Mouse (Mus musculus): ENCODE data around the gene Peli2. TPM values are rescaled to one million over a fixed set of nuclear protein-coding genes. Genes with fewer than 3 reads are reported as not detected.

The Peli2 gene
- polyA plus RNA-seq, 1 experiment from 2014 or later: 5.2 TPM

DNA sequence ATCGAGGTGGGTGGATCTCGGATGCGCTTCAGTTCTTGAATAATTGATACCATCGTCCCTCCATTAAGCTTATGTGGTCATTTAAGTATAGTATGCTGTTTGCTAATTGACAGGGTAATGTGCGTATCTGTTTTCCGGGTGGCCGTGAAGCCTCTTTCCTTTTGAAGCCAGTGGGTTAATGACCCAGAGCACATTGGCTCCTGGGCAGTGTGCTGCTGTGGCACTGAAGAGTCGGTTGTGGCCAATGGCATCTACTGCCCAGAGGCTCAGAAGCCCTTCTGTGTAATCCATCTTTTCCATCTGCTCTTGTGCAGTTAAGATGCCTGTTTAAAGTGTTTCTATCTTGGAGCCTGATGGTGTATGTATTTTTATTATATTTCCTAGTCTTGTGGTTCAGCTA, 34.0 kb downstream of the Peli2 start:
- Histone ChIP-seq H3K27me3 (no peaks in the 10 kb centered on the region), H3K9me3 (no peaks in the 10 kb centered on the region), H3K9ac (no peak overlapping the region), H3K27ac (no peak overlapping the region), H3K36me3 (no peaks in the 10 kb centered on the region), H3K4me3 (no peak overlapping the region), H3K4me2 (0 out of 2 replicates have a peak overlapping the region, but pooled peaks have one; percentile 37), H3K4me1 (peaks cover 29% of the 10 kb centered on the region)
- 55% methylated on average over 8 of the region's 8 CpGs for WGBS
- no peak for ATAC-seq (ENCODE audit: insufficient number of reproducible peaks, insufficient read depth, low FRiP score, low TSS enrichment, low read depth)

DNA sequence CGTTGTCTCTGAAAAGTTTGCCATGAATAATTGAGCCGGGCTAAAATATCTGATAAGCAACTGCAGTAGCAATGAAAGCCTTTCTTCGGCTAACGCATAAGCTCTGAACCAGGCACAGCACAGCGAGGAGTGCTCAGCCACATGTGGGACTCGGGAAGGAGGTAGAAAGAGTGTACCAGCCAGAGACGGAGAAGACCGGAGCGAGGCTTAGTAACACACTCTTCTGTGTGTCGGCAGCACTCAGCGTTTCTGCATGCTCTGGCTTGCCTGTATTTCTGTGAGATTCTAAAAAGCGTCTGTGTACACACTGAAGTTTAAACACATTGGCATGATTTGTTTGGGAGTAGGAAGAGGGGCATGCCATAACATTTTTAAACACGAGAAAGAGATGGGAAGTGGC, 34.5 kb downstream of the Peli2 start:
- H3K4me2 ChIP-seq: peak overlapping the region; percentile 37
- ATAC-seq (ENCODE audit: insufficient number of reproducible peaks, insufficient read depth, low FRiP score, low TSS enrichment, low read depth): no peak
- no peak overlapping the region for H3K4me3 ChIP-seq
- no peaks in the 10 kb centered on the region for H3K27me3 ChIP-seq
- no peaks in the 10 kb centered on the region for H3K9me3 ChIP-seq
- no peak overlapping the region for H3K27ac ChIP-seq
- WGBS: 33% methylated on average over 13 of the region's 13 CpGs
- H3K4me1 ChIP-seq: peaks cover 24% of the 10 kb centered on the region
- no peak overlapping the region for H3K9ac ChIP-seq
- no peaks in the 10 kb centered on the region for H3K36me3 ChIP-seq

DNA sequence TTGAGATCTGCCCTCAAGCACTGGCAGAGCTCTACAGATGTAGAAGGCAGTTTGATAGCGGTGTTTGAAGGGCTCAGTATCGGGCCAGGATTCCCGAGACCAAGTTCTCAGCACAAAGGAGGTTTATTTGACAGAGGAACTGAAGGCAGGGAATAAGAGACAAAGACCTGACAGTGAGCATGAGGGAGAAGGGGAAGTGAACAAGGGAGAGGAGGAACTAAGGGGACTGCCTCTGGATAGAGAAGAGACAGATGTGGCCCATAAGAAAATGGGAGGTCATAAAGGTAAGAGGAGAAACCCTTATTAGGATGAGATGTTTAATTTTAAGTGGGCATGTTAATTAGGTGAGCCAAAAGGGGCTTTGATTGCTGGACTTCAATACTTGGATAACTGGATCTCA, 36.5 kb downstream of the Peli2 start:
- Histone ChIP-seq H3K4me2 (no peak overlapping the region), H3K36me3 (peaks cover 9% of the 10 kb centered on the region; the same call in 1 of the 2 replicates), H3K4me1 (peaks cover 22% of the 10 kb centered on the region), H3K9me3 (no peaks in the 10 kb centered on the region), H3K9ac (no peak overlapping the region), H3K4me3 (no peak overlapping the region), H3K27me3 (no peaks in the 10 kb centered on the region), H3K27ac (no peak overlapping the region)
- 43% methylated on average over 3 of the region's 3 CpGs for WGBS
- no peak for ATAC-seq (ENCODE audit: insufficient number of reproducible peaks, insufficient read depth, low FRiP score, low TSS enrichment, low read depth)

DNA sequence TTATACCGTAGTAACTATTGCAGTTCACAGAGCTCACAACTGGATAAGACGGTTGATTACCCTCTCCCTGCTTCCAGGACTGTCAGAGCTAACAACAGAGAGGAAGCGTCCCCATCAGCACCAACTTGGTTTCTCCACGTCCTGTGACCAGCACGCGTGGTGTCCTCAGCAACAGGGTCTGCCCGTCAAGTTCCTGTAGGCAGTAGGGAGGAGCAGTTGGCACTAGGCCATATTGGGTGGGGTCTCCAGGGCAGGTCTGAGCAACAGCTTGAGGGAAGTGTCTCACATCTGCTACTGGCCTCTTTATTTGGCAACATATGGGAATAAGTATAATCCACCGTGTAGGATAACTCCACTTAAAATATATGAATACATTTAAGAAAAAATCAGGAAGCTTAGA, 37.2 kb downstream of the Peli2 start:
- Histone ChIP-seq H3K9me3 (no peaks in the 10 kb centered on the region), H3K27ac (no peak overlapping the region), H3K9ac (no peak overlapping the region), H3K4me2 (no peak overlapping the region), H3K4me1 (peaks cover 22% of the 10 kb centered on the region), H3K27me3 (no peaks in the 10 kb centered on the region), H3K36me3 (peaks cover 9% of the 10 kb centered on the region; the same call in 1 of the 2 replicates), H3K4me3 (no peak overlapping the region)
- WGBS: 73% methylated on average over 8 of the region's 8 CpGs
- no peak for ATAC-seq (ENCODE audit: insufficient number of reproducible peaks, insufficient read depth, low FRiP score, low TSS enrichment, low read depth)

DNA sequence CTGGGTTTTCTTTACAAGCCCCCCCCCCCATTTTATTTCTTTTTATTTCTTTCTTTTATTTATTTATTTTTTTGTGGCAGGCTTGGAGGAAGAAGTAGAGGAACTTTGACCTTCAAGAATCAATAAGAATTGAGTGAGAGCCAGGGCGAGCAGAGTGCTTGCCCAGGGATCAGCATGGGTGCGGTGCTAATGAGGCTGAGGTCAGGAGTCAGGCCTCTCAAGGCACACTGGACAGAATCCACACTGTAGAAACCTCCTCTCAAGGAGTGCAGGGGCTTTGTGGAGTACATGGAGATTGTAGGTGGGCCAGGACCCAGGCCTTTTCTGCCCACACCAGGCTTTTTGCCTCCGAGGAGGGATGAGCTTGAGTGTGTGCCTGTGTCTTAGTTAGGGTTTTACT, 38.8 kb downstream of the Peli2 start:
- ATAC-seq (ENCODE audit: insufficient number of reproducible peaks, insufficient read depth, low FRiP score, low TSS enrichment, low read depth): no peak
- H3K27me3 ChIP-seq: no peaks in the 10 kb centered on the region
- H3K36me3 ChIP-seq: peaks cover 9% of the 10 kb centered on the region; the same call in 1 of the 2 replicates
- no peaks in the 10 kb centered on the region for H3K9me3 ChIP-seq
- H3K4me3 ChIP-seq: no peak overlapping the region
- WGBS: 75% methylated on average over 3 of the region's 3 CpGs
- H3K9ac ChIP-seq: no peak overlapping the region
- H3K4me2 ChIP-seq: no peak overlapping the region
- no peak overlapping the region for H3K27ac ChIP-seq
- H3K4me1 ChIP-seq: peaks cover 19% of the 10 kb centered on the region

GRCm38 (mm10) chr14:48162446-48162845, 41.8 kb downstream of the Peli2 start:
- Histone ChIP-seq H3K27me3 (no peaks in the 10 kb centered on the region), H3K9me3 (no peaks in the 10 kb centered on the region), H3K36me3 (peaks cover 9% of the 10 kb centered on the region; the same call in 1 of the 2 replicates), H3K4me1 (peaks cover 20% of the 10 kb centered on the region), H3K4me3 (no peak overlapping the region), H3K27ac (no peak overlapping the region), H3K9ac (no peak overlapping the region), H3K4me2 (no peak overlapping the region)
- ATAC-seq (ENCODE audit: insufficient number of reproducible peaks, insufficient read depth, low FRiP score, low TSS enrichment, low read depth): no peak
- 86% methylated on average over 14 of the region's 14 CpGs for WGBS

DNA sequence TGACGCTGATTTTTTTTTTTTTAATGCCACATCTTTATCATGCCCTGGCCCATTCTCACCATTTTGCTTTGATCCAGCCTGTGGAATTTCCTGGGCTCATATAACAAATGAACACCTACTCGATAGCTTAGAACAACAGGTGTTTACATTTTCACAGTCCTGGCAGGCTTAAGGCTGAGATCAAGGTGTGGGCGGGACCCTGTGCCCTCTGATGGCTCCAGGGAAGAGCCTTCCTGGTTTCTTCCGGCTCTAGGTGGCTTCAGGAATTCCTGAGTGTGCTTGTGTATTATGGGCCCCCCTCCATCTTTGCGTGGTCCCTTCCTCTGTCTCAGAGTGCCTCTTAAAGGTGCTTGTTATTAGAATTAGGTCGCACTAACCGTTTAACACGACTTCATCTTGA, 44.3 kb downstream of the Peli2 start:
- Histone ChIP-seq H3K4me2 (no peak overlapping the region), H3K27ac (no peak overlapping the region)
- ATAC-seq (ENCODE audit: insufficient number of reproducible peaks, insufficient read depth, low FRiP score, low TSS enrichment, low read depth): no peak

GRCm38 (mm10) chr14:48166396-48166795, 45.8 kb downstream of the Peli2 start:
- Histone ChIP-seq H3K4me3 (no peak overlapping the region), H3K4me1 (0 out of 2 replicates have a peak, but pooled peaks cover 13% of the 10 kb centered on the region), H3K36me3 (0 out of 2 replicates have a peak, but pooled peaks cover 1% of the 10 kb centered on the region), H3K27ac (no peak overlapping the region), H3K9me3 (no peaks in the 10 kb centered on the region), H3K27me3 (no peaks in the 10 kb centered on the region), H3K4me2 (no peak overlapping the region), H3K9ac (no peak overlapping the region)
- WGBS: 86% methylated on average over 9 of the region's 9 CpGs
- ATAC-seq (ENCODE audit: insufficient number of reproducible peaks, insufficient read depth, low FRiP score, low TSS enrichment, low read depth): no peak

More for the DNA sequence above, 44.3 kb downstream of the Peli2 start:
- Histone ChIP-seq H3K9me3 (no peaks in the 10 kb centered on the region), H3K4me3 (no peak overlapping the region), H3K27me3 (no peaks in the 10 kb centered on the region), H3K4me1 (0 out of 2 replicates have a peak, but pooled peaks cover 13% of the 10 kb centered on the region), H3K9ac (no peak overlapping the region), H3K36me3 (peaks cover 9% of the 10 kb centered on the region; the same call in 1 of the 2 replicates)
- WGBS: 49% methylated on average over 8 of the region's 8 CpGs

- H3K4me3 ChIP-seq: no peak overlapping the region
- no peaks in the 10 kb centered on the region for H3K27me3 ChIP-seq
- no peaks in the 10 kb centered on the region for H3K36me3 ChIP-seq
- H3K9me3 ChIP-seq: no peaks in the 10 kb centered on the region
- no peak overlapping the region for H3K4me2 ChIP-seq
- H3K27ac ChIP-seq: no peak overlapping the region
- no peak overlapping the region for H3K9ac ChIP-seq
- H3K4me1 ChIP-seq: 0 out of 2 replicates have a peak, but pooled peaks cover 13% of the 10 kb centered on the region
- ATAC-seq (ENCODE audit: insufficient number of reproducible peaks, insufficient read depth, low FRiP score, low TSS enrichment, low read depth): no peak
- 58% methylated on average over 3 of the region's 3 CpGs for WGBS
Measured at GRCm38 (mm10) chr14:48167020-48167419, 46.4 kb downstream of the Peli2 start.

GRCm38 (mm10) chr14:48168116-48168515, 47.5 kb downstream of the Peli2 start:
- Histone ChIP-seq H3K9ac (no peak overlapping the region), H3K36me3 (no peaks in the 10 kb centered on the region), H3K4me2 (no peak overlapping the region), H3K4me3 (no peak overlapping the region), H3K27me3 (no peaks in the 10 kb centered on the region), H3K9me3 (no peaks in the 10 kb centered on the region), H3K27ac (no peak overlapping the region), H3K4me1 (0 out of 2 replicates have a peak, but pooled peaks cover 13% of the 10 kb centered on the region)
- no peak for ATAC-seq (ENCODE audit: insufficient number of reproducible peaks, insufficient read depth, low FRiP score, low TSS enrichment, low read depth)
- WGBS: 81% methylated on average over 6 of the region's 6 CpGs

- H3K4me1 ChIP-seq: peaks cover 12% of the 10 kb centered on the region; the same call in 1 of the 2 replicates
- no peak overlapping the region for H3K4me2 ChIP-seq
- H3K9me3 ChIP-seq: no peaks in the 10 kb centered on the region
- H3K27ac ChIP-seq: no peak overlapping the region
- no peaks in the 10 kb centered on the region for H3K36me3 ChIP-seq
- no peaks in the 10 kb centered on the region for H3K27me3 ChIP-seq
- no peak overlapping the region for H3K9ac ChIP-seq
- no peak overlapping the region for H3K4me3 ChIP-seq
- ATAC-seq (ENCODE audit: insufficient number of reproducible peaks, insufficient read depth, low FRiP score, low TSS enrichment, low read depth): no peak
- WGBS: 60% methylated on average over 7 of the region's 7 CpGs
Measured at GRCm38 (mm10) chr14:48169970-48170369, 49.3 kb downstream of the Peli2 start.

DNA sequence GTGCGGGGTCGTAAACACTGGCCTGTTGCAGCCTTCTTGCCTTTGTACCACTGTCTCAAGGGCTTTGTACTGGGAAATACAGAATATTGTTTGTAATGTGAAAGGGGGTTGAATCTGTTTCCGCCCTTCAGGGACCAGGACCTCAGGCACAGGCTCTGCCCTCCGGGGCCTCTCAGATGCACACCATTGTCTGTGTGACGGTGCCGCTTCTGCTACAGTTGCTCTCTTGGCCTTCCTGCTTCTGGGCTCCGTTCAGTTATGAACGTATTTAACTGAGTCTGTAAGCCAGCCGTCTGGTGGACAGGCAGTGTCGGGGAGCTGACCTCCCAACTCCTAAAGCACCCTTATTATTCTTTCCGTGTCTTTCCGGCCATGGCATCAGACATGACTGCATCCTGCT, 50.6 kb downstream of the Peli2 start:
- Histone ChIP-seq H3K27me3 (no peaks in the 10 kb centered on the region), H3K9me3 (no peaks in the 10 kb centered on the region), H3K4me1 (peaks cover 9% of the 10 kb centered on the region; the same call in 1 of the 2 replicates), H3K4me3 (no peak overlapping the region), H3K36me3 (no peaks in the 10 kb centered on the region), H3K9ac (no peak overlapping the region), H3K4me2 (no peak overlapping the region), H3K27ac (no peak overlapping the region)
- 63% methylated on average over 12 of the region's 12 CpGs for WGBS
- no peak for ATAC-seq (ENCODE audit: insufficient number of reproducible peaks, insufficient read depth, low FRiP score, low TSS enrichment, low read depth)

Data from embryonic facial prominence, embryonic 13.5 days (tissue).